Mouse (Mus musculus): Measurements from ENCODE around the gene Cntn6.

Cntn6 gene

DNA sequence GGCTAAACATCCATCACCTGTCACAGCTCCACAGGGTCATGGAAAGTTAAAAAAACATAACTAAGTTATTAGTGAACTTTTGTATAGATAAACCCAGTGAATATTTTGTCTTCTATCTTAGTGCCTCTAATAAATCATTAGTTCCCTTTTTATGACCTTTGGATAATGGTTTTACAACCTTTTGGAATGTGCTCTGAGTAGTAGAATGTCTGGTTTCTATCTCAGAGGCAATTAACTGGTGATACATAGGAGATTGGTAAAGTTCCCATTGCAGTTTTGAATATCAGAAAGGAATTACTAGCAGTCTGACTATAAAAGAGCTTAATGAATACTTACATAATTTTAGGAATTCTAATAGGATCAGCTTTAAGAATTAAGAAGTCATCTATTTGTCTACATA lies 265.5 kb downstream of the Cntn6 start:
- no peak for DNase-seq (ENCODE audit: low spot score in 2 of 2)

- no peak for DNase-seq (ENCODE audit: low spot score in 2 of 2)
Observed at GRCm38 (mm10) chr6:104761226-104761625, 268.6 kb downstream of the Cntn6 start.

DNA sequence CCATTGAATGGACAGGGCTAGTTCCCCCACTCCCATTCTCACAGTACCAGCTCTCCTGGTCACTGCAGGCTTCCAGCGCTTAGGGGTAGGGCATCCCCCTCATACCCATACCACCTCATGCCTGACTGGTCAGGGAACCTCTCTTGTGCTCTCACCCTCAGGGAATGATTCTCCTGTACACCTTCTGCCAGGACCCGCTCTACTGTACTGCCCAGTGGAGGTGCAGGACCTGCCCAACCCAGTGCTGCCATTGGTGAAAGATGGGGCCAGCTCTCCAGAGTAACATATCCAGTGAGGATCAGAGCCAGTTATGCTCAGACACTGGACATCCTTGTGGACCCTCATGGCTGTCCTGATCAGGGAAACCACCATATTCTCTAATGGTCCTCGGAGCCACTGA lies 291.3 kb downstream of the Cntn6 start:
- DNase-seq (ENCODE audit: low spot score in 2 of 2): no peak

DNA sequence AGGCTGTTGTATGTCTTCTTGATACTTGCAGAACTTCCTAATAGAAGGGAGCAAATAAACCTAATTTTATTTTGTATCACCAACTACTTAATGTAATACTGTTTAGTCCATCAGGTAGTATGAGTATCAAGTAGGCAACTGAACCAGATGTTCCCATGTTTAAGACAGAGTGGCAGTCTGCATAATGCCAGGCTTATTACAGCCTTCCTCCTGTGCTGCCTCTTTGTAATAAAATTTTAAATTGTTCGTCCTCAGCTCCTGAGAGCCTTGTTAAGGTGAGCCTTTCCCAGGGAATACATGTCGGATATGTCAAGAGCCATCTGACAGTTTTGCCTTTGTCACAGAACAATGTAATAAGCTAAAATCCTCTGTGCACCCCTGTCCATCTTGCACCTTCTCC lies 294.9 kb downstream of the Cntn6 start:
- DNase-seq (ENCODE audit: low spot score in 2 of 2): no peak

DNA sequence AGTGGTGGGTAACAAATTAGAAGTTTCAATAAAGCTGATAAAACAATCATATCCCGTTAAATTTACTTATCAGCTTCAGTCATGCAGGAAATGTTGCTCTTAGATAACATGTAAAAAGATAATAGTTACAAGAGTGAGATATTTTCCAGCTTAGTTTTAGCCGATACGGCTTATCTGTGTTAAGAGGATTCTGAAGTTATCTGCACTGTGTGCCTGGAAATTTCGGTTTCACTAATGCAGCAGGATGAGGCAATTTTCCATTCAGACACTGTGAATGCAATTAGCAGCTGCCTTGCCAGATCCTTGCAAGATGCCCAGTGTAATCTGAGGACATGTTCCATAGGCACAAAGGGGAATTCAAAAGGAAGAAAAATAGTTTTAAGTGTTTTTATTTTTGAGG lies 315.9 kb downstream of the Cntn6 start:
- DNase-seq (ENCODE audit: low spot score in 2 of 2): no peak

- no peak for DNase-seq (ENCODE audit: low spot score in 2 of 2)
Observed at GRCm38 (mm10) chr6:104815610-104816009, 323.0 kb downstream of the Cntn6 start.

- no peak for DNase-seq (ENCODE audit: low spot score in 2 of 2)
Observed at GRCm38 (mm10) chr6:104879711-104880110, 387.1 kb downstream of the Cntn6 start.

DNA sequence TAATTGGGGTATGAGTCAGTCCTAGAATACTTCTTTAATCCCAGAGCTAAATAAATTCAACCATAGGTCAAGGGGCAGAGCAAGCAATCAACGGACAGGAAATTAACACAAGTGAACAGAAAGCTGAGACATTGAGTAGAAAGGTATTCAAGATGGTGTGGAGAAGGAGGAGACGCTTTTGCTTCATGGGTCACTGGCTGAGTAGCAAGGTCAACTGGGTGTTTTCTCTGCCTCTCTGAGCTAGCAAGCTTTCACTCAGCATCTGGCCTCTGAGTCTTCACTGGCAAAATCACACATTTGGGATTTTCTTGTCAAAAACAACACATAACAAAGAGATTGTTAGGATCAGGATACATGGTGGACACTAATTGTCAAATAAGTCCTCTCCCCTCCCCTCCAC lies 391.4 kb downstream of the Cntn6 start:
- DNase-seq (ENCODE audit: low spot score in 2 of 2): no peak

GRCm38 (mm10) chr6:104885829-104886228 lies 393.2 kb downstream of the Cntn6 start:
- no peak for DNase-seq (ENCODE audit: low spot score in 2 of 2)

- no peak for DNase-seq (ENCODE audit: low spot score in 2 of 2)
Observed at GRCm38 (mm10) chr6:104891071-104891470, 398.5 kb downstream of the Cntn6 start.
